Mouse (Mus musculus): Measurements from ENCODE around the gene Crybb3. TPM values are rescaled to one million over a fixed set of nuclear protein-coding genes. Genes with fewer than 3 reads are reported as not detected.

Crybb3 gene
- polyA plus RNA-seq, 1 experiment from 2014 or later = 2.1 TPM

DNA sequence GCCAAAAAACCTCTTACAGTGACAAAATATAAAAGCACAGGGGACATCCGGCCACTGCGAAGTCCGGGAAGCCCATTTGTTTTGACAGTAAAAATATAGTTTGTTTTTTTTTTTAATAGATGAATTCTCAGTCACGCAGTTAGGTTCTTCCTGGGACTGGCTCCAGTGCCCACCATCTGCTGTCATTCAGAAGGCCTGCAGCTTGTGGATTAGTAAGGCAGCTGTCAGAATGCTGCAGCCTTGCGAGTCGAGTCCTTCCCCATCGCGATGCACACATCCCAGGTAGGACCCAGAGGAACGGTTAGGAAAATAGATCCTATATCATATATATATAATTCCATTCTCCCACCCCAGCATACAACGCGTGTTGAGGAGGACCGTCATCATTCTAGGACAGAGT is 5.1 kb upstream of the Crybb3 start:
- no peak overlapping the region for H3K4me2 ChIP-seq (ENCODE audit: low read depth, low read length)
- no peak overlapping the region for H3K9ac ChIP-seq (ENCODE audit: low read depth, low read length)
- no peaks in the 10 kb centered on the region for H3K36me3 ChIP-seq (ENCODE audit: control insufficient read depth, insufficient read depth, low read length)
- DNase-seq (ENCODE audit: low spot score) (no peak), ATAC-seq (ENCODE audit: low read depth) (no peak)
- H3K4me3 ChIP-seq (ENCODE audit: low read depth, low read length) = no peak overlapping the region
- no peaks in the 10 kb centered on the region for H3K4me1 ChIP-seq (ENCODE audit: control insufficient read depth, insufficient read depth, low read length)
- no peak overlapping the region for H3K27ac ChIP-seq (replicated peaks; ENCODE audit: low read depth, low read length)
- H3K9me3 ChIP-seq (ENCODE audit: control insufficient read depth, low read length) = peaks cover 5% of the 10 kb centered on the region; the same call in 1 of the 2 replicates
- no peaks in the 10 kb centered on the region for H3K27me3 ChIP-seq (replicated peaks; ENCODE audit: control insufficient read depth, insufficient read depth, low read length)
- WGBS = 72% methylated on average over 12 of the region's 12 CpGs

- Histone ChIP-seq H3K4me2 (ENCODE audit: low read depth, low read length) (no peak overlapping the region), H3K9me3 (ENCODE audit: control insufficient read depth, low read length) (peaks cover 5% of the 10 kb centered on the region; the same call in 1 of the 2 replicates), H3K4me3 (ENCODE audit: low read depth, low read length) (no peak overlapping the region), H3K27me3 (replicated peaks; ENCODE audit: control insufficient read depth, insufficient read depth, low read length) (no peaks in the 10 kb centered on the region), H3K36me3 (ENCODE audit: control insufficient read depth, insufficient read depth, low read length) (no peaks in the 10 kb centered on the region), H3K4me1 (ENCODE audit: control insufficient read depth, insufficient read depth, low read length) (no peaks in the 10 kb centered on the region), H3K27ac (replicated peaks; ENCODE audit: low read depth, low read length) (no peak overlapping the region), H3K9ac (ENCODE audit: low read depth, low read length) (no peak overlapping the region)
- DNase-seq (ENCODE audit: low spot score) (no peak), ATAC-seq (ENCODE audit: low read depth) (no peak)
- WGBS = 76% methylated on average over 2 of the region's 2 CpGs
These were observed 4.5 kb upstream of the Crybb3 start for GRCm38 (mm10) chr5:113085931-113086330.

DNA sequence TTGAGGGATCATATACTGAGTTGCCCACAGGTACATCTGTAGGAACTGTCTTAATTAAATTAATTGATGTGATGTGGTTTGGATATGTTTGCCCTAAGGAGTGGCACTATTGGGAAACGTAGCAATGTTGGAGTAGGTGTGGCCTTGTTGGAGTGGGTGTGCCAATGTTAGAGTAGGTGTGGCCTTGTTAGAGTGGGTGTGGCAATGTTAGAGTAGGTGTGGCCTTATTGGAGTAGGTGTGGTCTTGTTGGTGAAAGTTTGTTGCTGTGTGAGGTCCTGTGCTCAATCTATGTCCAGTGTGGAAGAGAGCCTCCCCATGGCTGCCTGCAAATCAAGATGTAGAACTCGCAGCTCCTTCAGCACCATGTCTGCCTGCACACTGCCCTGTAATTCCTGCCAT is 2.9 kb upstream of the Crybb3 start:
- H3K4me3 ChIP-seq (ENCODE audit: low read depth, low read length) = no peak overlapping the region
- no peaks in the 10 kb centered on the region for H3K36me3 ChIP-seq (ENCODE audit: control insufficient read depth, insufficient read depth, low read length)
- no peak overlapping the region for H3K27ac ChIP-seq (replicated peaks; ENCODE audit: low read depth, low read length)
- 88% methylated on average over 2 of the region's 2 CpGs for WGBS
- peaks cover 5% of the 10 kb centered on the region; the same call in 1 of the 2 replicates for H3K9me3 ChIP-seq (ENCODE audit: control insufficient read depth, low read length)
- no peaks in the 10 kb centered on the region for H3K4me1 ChIP-seq (ENCODE audit: control insufficient read depth, insufficient read depth, low read length)
- no peaks in the 10 kb centered on the region for H3K27me3 ChIP-seq (replicated peaks; ENCODE audit: control insufficient read depth, insufficient read depth, low read length)
- no peak overlapping the region for H3K9ac ChIP-seq (ENCODE audit: low read depth, low read length)
- no peak for ATAC-seq (ENCODE audit: low read depth)
- DNase-seq (ENCODE audit: low spot score) = no peak
- no peak overlapping the region for H3K4me2 ChIP-seq (ENCODE audit: low read depth, low read length)

GRCm38 (mm10) chr5:113082356-113083168 is 1.2 kb upstream of the Crybb3 start:
- Histone ChIP-seq H3K27ac (replicated peaks; ENCODE audit: low read depth, low read length) (0 out of 2 replicates have a peak overlapping the region, but pooled peaks have one; percentile 4), H3K27me3 (replicated peaks; ENCODE audit: control insufficient read depth, insufficient read depth, low read length) (no peaks in the 10 kb centered on the region), H3K9ac (ENCODE audit: low read depth, low read length) (no peak overlapping the region), H3K9me3 (ENCODE audit: control insufficient read depth, low read length) (peaks cover 5% of the 10 kb centered on the region; the same call in 1 of the 2 replicates), H3K4me2 (ENCODE audit: low read depth, low read length) (no peak overlapping the region), H3K4me3 (ENCODE audit: low read depth, low read length) (no peak overlapping the region), H3K36me3 (ENCODE audit: control insufficient read depth, insufficient read depth, low read length) (no peaks in the 10 kb centered on the region), H3K4me1 (ENCODE audit: control insufficient read depth, insufficient read depth, low read length) (no peaks in the 10 kb centered on the region)
- DNase-seq (ENCODE audit: low spot score) = peak; percentile 50
- 47% methylated on average over 19 of the region's 19 CpGs for WGBS
- ATAC-seq (ENCODE audit: low read depth) = peak; percentile 30; the same call in 1 of the 2 replicates

DNA sequence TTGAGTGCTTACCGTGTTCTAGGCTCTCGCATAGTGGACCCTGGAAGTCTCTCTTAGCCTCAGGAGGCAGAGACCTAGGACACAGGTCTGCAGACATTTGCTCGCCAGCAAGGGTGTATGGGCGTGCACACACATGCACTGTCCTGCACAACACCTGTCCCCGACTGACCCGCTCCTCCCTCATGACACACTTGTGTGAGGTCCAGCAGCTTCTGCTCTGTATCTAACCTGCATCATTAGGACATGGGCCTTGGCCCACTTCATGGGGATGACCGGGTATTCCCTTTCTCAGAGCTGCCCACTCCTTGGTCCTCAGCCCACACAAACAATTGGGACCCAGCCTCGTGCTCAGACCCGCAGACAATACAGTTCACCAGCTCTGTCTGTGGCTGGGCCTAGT is 364 bp downstream of the Crybb3 start:
- 84% methylated on average over 8 of the region's 9 CpGs for WGBS
- DNase-seq (ENCODE audit: low spot score) (no peak), ATAC-seq (ENCODE audit: low read depth) (no peak)
- Histone ChIP-seq H3K36me3 (ENCODE audit: control insufficient read depth, insufficient read depth, low read length) (no peaks in the 10 kb centered on the region), H3K4me1 (ENCODE audit: control insufficient read depth, insufficient read depth, low read length) (no peaks in the 10 kb centered on the region), H3K9me3 (ENCODE audit: control insufficient read depth, low read length) (peaks cover 5% of the 10 kb centered on the region; the same call in 1 of the 2 replicates), H3K27ac (replicated peaks; ENCODE audit: low read depth, low read length) (no peak overlapping the region), H3K4me3 (ENCODE audit: low read depth, low read length) (no peak overlapping the region), H3K9ac (ENCODE audit: low read depth, low read length) (no peak overlapping the region), H3K27me3 (replicated peaks; ENCODE audit: control insufficient read depth, insufficient read depth, low read length) (no peaks in the 10 kb centered on the region), H3K4me2 (ENCODE audit: low read depth, low read length) (no peak overlapping the region)

GRCm38 (mm10) chr5:113079783-113080182 is 1.6 kb downstream of the Crybb3 start:
- no peak overlapping the region for H3K9ac ChIP-seq (ENCODE audit: low read depth, low read length)
- H3K36me3 ChIP-seq (ENCODE audit: control insufficient read depth, insufficient read depth, low read length) = no peaks in the 10 kb centered on the region
- H3K9me3 ChIP-seq (ENCODE audit: control insufficient read depth, low read length) = peaks cover 2% of the 10 kb centered on the region; the same call in 1 of the 2 replicates
- H3K4me1 ChIP-seq (ENCODE audit: control insufficient read depth, insufficient read depth, low read length) = no peaks in the 10 kb centered on the region
- WGBS = 13% methylated on average over 16 of the region's 21 CpGs
- H3K27me3 ChIP-seq (replicated peaks; ENCODE audit: control insufficient read depth, insufficient read depth, low read length) = no peaks in the 10 kb centered on the region
- peak overlapping the region; percentile 13; the same call in 1 of the 2 replicates for H3K4me3 ChIP-seq (ENCODE audit: low read depth, low read length)
- DNase-seq (ENCODE audit: low spot score) (peak; percentile 22), ATAC-seq (ENCODE audit: low read depth) (no peak)
- no peak overlapping the region for H3K27ac ChIP-seq (replicated peaks; ENCODE audit: low read depth, low read length)
- H3K4me2 ChIP-seq (ENCODE audit: low read depth, low read length) = peak overlapping the region; percentile 40

GRCm38 (mm10) chr5:113078686-113079085 is 2.7 kb downstream of the Crybb3 start:
- Histone ChIP-seq H3K27me3 (replicated peaks; ENCODE audit: control insufficient read depth, insufficient read depth, low read length) (no peaks in the 10 kb centered on the region), H3K4me1 (ENCODE audit: control insufficient read depth, insufficient read depth, low read length) (no peaks in the 10 kb centered on the region), H3K9ac (ENCODE audit: low read depth, low read length) (no peak overlapping the region), H3K9me3 (ENCODE audit: control insufficient read depth, low read length) (no peaks in the 10 kb centered on the region), H3K4me3 (ENCODE audit: low read depth, low read length) (no peak overlapping the region), H3K36me3 (ENCODE audit: control insufficient read depth, insufficient read depth, low read length) (no peaks in the 10 kb centered on the region), H3K27ac (replicated peaks; ENCODE audit: low read depth, low read length) (no peak overlapping the region), H3K4me2 (ENCODE audit: low read depth, low read length) (no peak overlapping the region)
- DNase-seq (ENCODE audit: low spot score) = no peak
- ATAC-seq (ENCODE audit: low read depth) = no peak
- 59% methylated on average over 5 of the region's 5 CpGs for WGBS

DNA sequence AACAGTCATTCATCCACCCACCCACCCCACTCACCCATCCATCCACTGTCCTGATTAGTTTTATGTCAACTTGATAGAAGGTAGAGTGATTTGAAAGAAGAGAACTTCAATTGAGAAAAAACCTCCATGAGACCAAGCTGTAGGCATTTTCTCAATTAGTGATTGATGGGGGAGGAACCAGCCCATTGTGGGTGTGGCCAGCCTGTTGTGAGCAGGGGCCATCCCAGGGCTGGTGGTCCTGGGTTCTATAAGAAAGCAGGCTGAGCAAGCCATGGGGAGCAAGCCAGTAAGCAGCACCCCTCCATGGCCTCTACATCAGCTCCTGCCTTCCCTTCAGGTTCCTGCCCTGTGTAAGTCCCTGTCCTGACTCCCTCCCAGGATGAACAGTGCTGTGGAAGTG is 11.4 kb downstream of the Crybb3 start, which contains the start of gene Crybb2:
TSS of gene Crybb2 (minus strand) at position 101 of the 400 bp plus-strand sequence.
- no peak for DNase-seq (ENCODE audit: low spot score)
- no peak for ATAC-seq (ENCODE audit: low read depth)
- no peaks in the 10 kb centered on the region for H3K27me3 ChIP-seq (replicated peaks; ENCODE audit: control insufficient read depth, insufficient read depth, low read length)

GRCm38 (mm10) chr5:113054308-113054707 is 27.1 kb downstream of the Crybb3 start:
- H3K4me2 ChIP-seq (ENCODE audit: low read depth, low read length) = no peak overlapping the region
- no peaks in the 10 kb centered on the region for H3K4me1 ChIP-seq (ENCODE audit: control insufficient read depth, insufficient read depth, low read length)
- H3K9me3 ChIP-seq (ENCODE audit: control insufficient read depth, low read length) = no peaks in the 10 kb centered on the region
- no peak overlapping the region for H3K9ac ChIP-seq (ENCODE audit: low read depth, low read length)
- H3K27ac ChIP-seq (replicated peaks; ENCODE audit: low read depth, low read length) = no peak overlapping the region
- ATAC-seq (ENCODE audit: low read depth) (peak; percentile 67; the same call in 1 of the 2 replicates), DNase-seq (ENCODE audit: low spot score) (peak; percentile 61)
- no peaks in the 10 kb centered on the region for H3K27me3 ChIP-seq (replicated peaks; ENCODE audit: control insufficient read depth, insufficient read depth, low read length)
- WGBS = 8% methylated on average over 16 of the region's 16 CpGs
- no peak overlapping the region for H3K4me3 ChIP-seq (ENCODE audit: low read depth, low read length)
- H3K36me3 ChIP-seq (ENCODE audit: control insufficient read depth, insufficient read depth, low read length) = no peaks in the 10 kb centered on the region

More for the DNA sequence above, 11.4 kb downstream of the Crybb3 start, which contains the start of gene Crybb2:
- H3K9ac ChIP-seq (ENCODE audit: low read depth, low read length) = no peak within 1 kb of the TSS
- no peak within 1 kb of the TSS for H3K4me2 ChIP-seq (ENCODE audit: low read depth, low read length)
- H3K27ac ChIP-seq (replicated peaks; ENCODE audit: low read depth, low read length) = no peak within 1 kb of the TSS
- no peaks in the 10 kb centered on the region for H3K4me1 ChIP-seq (ENCODE audit: control insufficient read depth, insufficient read depth, low read length)
- no peaks in the 10 kb centered on the region for H3K9me3 ChIP-seq (ENCODE audit: control insufficient read depth, low read length)
- H3K36me3 ChIP-seq (ENCODE audit: control insufficient read depth, insufficient read depth, low read length) = no peaks in the 10 kb centered on the region
- no peak within 1 kb of the TSS for H3K4me3 ChIP-seq (ENCODE audit: low read depth, low read length)
